Mouse (Mus musculus) C2C12 (cell line): ENCODE measurements around the gene Nck2.

Source experiments
- CEBPB ChIP-seq: IDR thresholded peaks from one replicate; pipeline ENCODE4 v1.6.1; 2011; ENCODE audit warnings: low read depth, mild to moderate bottlenecking, control low read depth, moderate library complexity
- CTCF ChIP-seq: IDR thresholded peaks from one replicate; pipeline ENCODE4 v1.5.1; 2011; ENCODE audit not compliant: control insufficient read depth, insufficient read depth, insufficient read length
- FOSL1 ChIP-seq: IDR thresholded peaks from one replicate; pipeline ENCODE4 v1.8.0; 2011; ENCODE audit warnings: mild to moderate bottlenecking, low read length; ENCODE audit not compliant: poor library complexity, insufficient read depth, severe bottlenecking
- MAX ChIP-seq: IDR thresholded peaks from one replicate; pipeline ENCODE4 v1.6.1; 2011; ENCODE audit warnings: mild to moderate bottlenecking, control low read depth
- MYOD1 ChIP-seq: IDR thresholded peaks from one replicate; pipeline ENCODE4 v1.6.1; 2011; ENCODE audit warnings: low read depth; ENCODE audit not compliant: control insufficient read depth, insufficient read length
- MYOG ChIP-seq: IDR thresholded peaks from one replicate; pipeline ENCODE4 v1.6.1; 2011; ENCODE audit not compliant: control insufficient read depth, insufficient read length; ENCODE audit errors: extremely low read depth
- USF1 ChIP-seq: IDR thresholded peaks from one replicate; pipeline ENCODE4 v1.6.1; 2011; ENCODE audit warnings: low read depth, mild to moderate bottlenecking, control low read depth, moderate library complexity

DNA sequence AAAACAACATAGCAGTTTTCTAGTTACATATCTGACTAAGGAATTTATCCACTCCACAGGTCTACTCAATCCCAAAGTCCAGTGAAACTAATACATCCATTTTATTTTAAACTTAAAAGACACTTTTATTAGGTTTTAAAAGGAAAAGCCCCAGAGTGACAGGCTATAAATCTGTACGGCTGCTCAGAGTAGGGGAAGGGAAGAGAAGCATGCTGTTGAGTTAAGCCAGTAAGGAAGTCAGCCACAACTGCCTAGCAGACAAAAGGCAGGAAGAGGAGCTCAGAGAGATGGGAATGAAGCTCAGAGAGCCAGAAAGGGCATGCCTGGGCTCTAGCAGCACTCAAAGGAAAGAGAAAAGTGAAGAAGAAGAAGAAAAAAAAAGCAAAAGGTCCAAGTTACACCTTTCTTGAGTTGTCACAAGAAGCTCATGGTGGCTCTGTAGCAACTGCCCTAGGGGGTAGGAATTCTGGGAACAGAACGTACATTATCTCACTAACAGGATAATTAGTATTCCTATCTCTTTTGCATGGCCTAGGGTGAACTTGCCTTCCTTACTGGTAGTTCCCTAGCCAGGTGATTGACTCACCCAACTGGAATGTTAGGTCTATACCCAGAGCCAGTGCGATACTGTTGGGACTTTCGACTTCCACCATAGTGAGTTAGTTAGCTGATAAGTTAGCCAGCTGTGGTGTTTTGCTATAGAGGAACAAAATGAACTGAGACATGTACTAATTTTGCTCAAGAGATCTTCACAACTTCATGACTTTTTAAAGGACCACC is 21.2 kb upstream of the Nck2 start:
- TF ChIP-seq CTCF: no peak
- no peak for TF ChIP-seq USF1
- TF ChIP-seq MAX: no peak
- TF ChIP-seq MYOG: no peak
- TF ChIP-seq FOSL1: no peak
- no peak for TF ChIP-seq MYOD1
- TF ChIP-seq CEBPB: no peak
